8 mouse cellular contexts compared by ENCODE assay signal in genomic region chr11:87662407-87662806, GRCm38 (mm10). TPM values are rescaled to one million over a fixed set of nuclear protein-coding genes. Genes with fewer than 3 reads are reported as not detected.
DNase-seq lines count a peak whose midpoint lies in the region; ATAC-seq and TF ChIP-seq lines count a peak whose summit lies in the region.

Gene Rnf43 (plus strand): TSS chr11:87662722.

- peak; percentile 86 for TF ChIP-seq CTCF in cortical plate, adult 2 months (IDR thresholded peaks at IDR 0.05; ENCODE audit: extremely low read depth, insufficient read depth, low read length)

- no peaks in the 10 kb centered on the region for H3K4me1 ChIP-seq in cortical plate, adult 2 months (ENCODE audit: control insufficient read depth, insufficient read depth, low read length)
- peaks cover 12% of the 10 kb centered on the region for H3K4me1 ChIP-seq in megakaryocyte, embryonic 14.5 days

- no peaks in the 10 kb centered on the region for H3K9me3 ChIP-seq in megakaryocyte, embryonic 14.5 days

- no peak within 1 kb of the TSS for H3K27ac ChIP-seq in cortical plate, adult 2 months (ENCODE audit: insufficient read depth, low read length)

- DNase-seq in gastrocnemius, adult 8-10 months (ENCODE audit: low spot score in 2 of 2) = peak; percentile 56 to 68
- DNase-seq in hindlimb bud, embryonic 11.5 days (ENCODE audit: extremely low spot score, low read depth, low spot score) = peak; percentile 73
- peak; percentile 69 to 81 for DNase-seq in left cerebral cortex, adult 8-10 months (ENCODE audit: low spot score in 2 of 2)
- peak; percentile 82 to 87 for DNase-seq in right cerebral cortex, postnatal 10 days (ENCODE audit: low spot score in 2 of 2)
- peak; percentile 77 for DNase-seq in urinary bladder, postnatal 25 days (ENCODE audit: low spot score)

- H3K27me3 ChIP-seq in megakaryocyte, embryonic 14.5 days (replicated peaks) = peaks cover 32% of the 10 kb centered on the region

- peak within 1 kb of the TSS; percentile 36 for H3K4me3 ChIP-seq in cortical plate, adult 2 months (ENCODE audit: insufficient read depth, low read length)
- H3K4me3 ChIP-seq in megakaryocyte, embryonic 14.5 days (replicated peaks) = peak within 1 kb of the TSS; percentile 91

- no peaks in the 10 kb centered on the region for H3K36me3 ChIP-seq in megakaryocyte, embryonic 14.5 days (replicated peaks; ENCODE audit: low read length)

- 0 out of 2 replicates have a peak, but pooled peaks have one; percentile 35 for TF ChIP-seq POLR2A in cortical plate, adult 2 months (IDR thresholded peaks at IDR 0.05; ENCODE audit: extremely low read depth, insufficient read depth, low read length)

- ATAC-seq in activated CD4-positive, CD25-positive, alpha-beta regulatory T cell, adult 4 months = peak; percentile 97

RNA-seq across cellular contexts. Expression of gene Rnf43, which starts in this region (rescaled TPM):
- 10 to 100 TPM; 23.8 to 25.3 TPM for polyA plus RNA-seq in activated CD4-positive, CD25-positive, alpha-beta regulatory T cell, adult 4 months (2017; shearing (Covaris generic))
- 1.9 and 2.1 TPM in 2 replicates for polyA plus RNA-seq in cortical plate, adult 2 months (2012; rRNA removed)
- 1 to 10 TPM in 3 of 4 experiments, under 1 TPM in 1; 0.92 to 1.7 (median 1.6) TPM for total RNA-seq in gastrocnemius, adult 8-10 months (2022)
- total RNA-seq in left cerebral cortex, adult 8-10 months (2022) = 1 to 10 TPM; 2.9 to 7.7 (median 4.8) TPM
- polyA plus RNA-seq in megakaryocyte, embryonic 14.5 days (2012; ENCODE audit: insufficient read depth, low replicate concordance) = 1.0 and 2.7 TPM in 2 replicates
